Mouse (Mus musculus) neural tube, embryonic 11.5 days (tissue): ENCODE results near the gene Loxl4. TPM values are rescaled to one million over a fixed set of nuclear protein-coding genes. Genes with fewer than 3 reads are reported as not detected.

ENCODE experiments used
- ATAC-seq: fragments of 200-750 bp; cut with Nextera tagmentation; 2 replicates; pipeline ENCODE4 v1.8.0; 2017; ENCODE audit warnings: moderate number of reproducible peaks, mild to moderate bottlenecking, moderate TSS enrichment, moderate library complexity; ENCODE audit not compliant: insufficient read depth, low FRiP score, low TSS enrichment
- DNase-seq: peaks from one replicate; pipeline ENCODE4 v3.0.0-alpha.2; 2015; ENCODE audit warnings: low spot score
- H3K27ac ChIP-seq: fragments of 300-500 bp; sonication (generic); 2 replicates; pipeline ENCODE4 v1.5.1; 2014; ENCODE audit warnings: low read depth, mild to moderate bottlenecking, low read length
- H3K27me3 ChIP-seq: fragments of 300-500 bp; sonication (generic); 2 replicates; pipeline ENCODE4 v1.6.1; 2014; ENCODE audit warnings: mild to moderate bottlenecking, low read length, mixed read lengths; ENCODE audit not compliant: control insufficient read depth, insufficient read depth
- H3K36me3 ChIP-seq: fragments of 300-500 bp; sonication (generic); 2 replicates; pipeline ENCODE4 v1.6.1; 2014; ENCODE audit warnings: mild to moderate bottlenecking, low read length, moderate library complexity, mixed read lengths; ENCODE audit not compliant: control insufficient read depth, insufficient read depth
- H3K4me1 ChIP-seq: fragments of 300-500 bp; sonication (generic); 2 replicates; pipeline ENCODE4 v1.6.1; 2014; ENCODE audit warnings: low read length, mixed read lengths; ENCODE audit not compliant: control insufficient read depth, insufficient read depth
- H3K4me2 ChIP-seq: fragments of 300-500 bp; sonication (generic); 2 replicates; pipeline ENCODE4 v1.6.1; 2014; ENCODE audit warnings: low read depth, mild to moderate bottlenecking, moderate library complexity
- H3K4me3 ChIP-seq: fragments of 300-500 bp; sonication (generic); 2 replicates; pipeline ENCODE4 v1.5.1; 2014; ENCODE audit warnings: low read depth, low read length
- H3K9ac ChIP-seq: fragments of 300-500 bp; sonication (generic); 2 replicates; pipeline ENCODE4 v1.6.1; 2014; ENCODE audit warnings: mild to moderate bottlenecking, low read length
- H3K9me3 ChIP-seq: fragments of 300-500 bp; sonication (generic); 2 replicates; pipeline ENCODE4 v1.6.1; 2016; ENCODE audit warnings: low read length; ENCODE audit not compliant: control insufficient read depth
- WGBS: fragments of 180-500 bp; shearing (Covaris S2); extraction: QIAGEN DNeasy Blood & Tissue Kit; methylation state at CpG from one replicate; pipeline ENCODE4 v1.1.7; 2014; 5-methylcytosine and 5-hydroxymethylcytosine counted together
- polyA plus RNA-seq: library from polyadenylated mRNA; unstranded; fragments of >200 nt; fragmentation: Nextera tagmentation; extraction: Ambion mirVana; gene quantifications from 2 replicates; pipeline ENCODE4 v1.2.1, GENCODE M21; 2014

The Loxl4 gene
- polyA plus RNA-seq, 1 experiment from 2014 or later, result 0.46 TPM

DNA sequence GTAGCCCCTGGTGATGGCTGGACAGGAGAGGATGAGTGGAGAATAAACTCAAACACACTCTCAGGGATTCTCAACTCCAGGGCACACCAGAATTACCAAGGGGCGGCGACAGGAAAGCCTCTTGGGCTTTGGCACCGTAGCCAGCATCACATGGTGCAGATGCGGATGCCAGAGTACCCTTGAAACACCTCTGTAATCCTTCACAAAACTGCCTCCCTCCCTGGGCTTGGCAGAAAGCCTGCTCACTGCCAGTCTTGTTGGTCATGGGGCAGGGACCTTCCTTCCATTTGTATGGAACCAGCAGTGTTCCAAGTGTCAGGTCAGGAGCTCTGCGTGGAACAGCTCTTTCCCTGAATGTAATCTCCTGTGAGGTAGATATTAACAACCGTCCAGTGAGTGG is 15.5 kb upstream of the Loxl4 start:
- no peaks in the 10 kb centered on the region for H3K9me3 ChIP-seq
- ATAC-seq, result no peak
- no peak overlapping the region for H3K9ac ChIP-seq
- no peaks in the 10 kb centered on the region for H3K27me3 ChIP-seq
- H3K27ac ChIP-seq, result no peak overlapping the region
- no peaks in the 10 kb centered on the region for H3K36me3 ChIP-seq
- no peak overlapping the region for H3K4me2 ChIP-seq
- WGBS, result 92% methylated on average over 6 of the region's 6 CpGs
- peak; percentile 5 for DNase-seq
- H3K4me1 ChIP-seq, result no peaks in the 10 kb centered on the region
- no peak overlapping the region for H3K4me3 ChIP-seq

GRCm38 (mm10) chr19:42613647-42614225 is 1.1 kb upstream of the Loxl4 start:
- ATAC-seq (no peak), DNase-seq (no peak)
- no peaks in the 10 kb centered on the region for H3K9me3 ChIP-seq
- H3K4me3 ChIP-seq, result no peak overlapping the region
- H3K4me2 ChIP-seq, result no peak overlapping the region
- no peaks in the 10 kb centered on the region for H3K36me3 ChIP-seq
- 79% methylated on average over 7 of the region's 7 CpGs for WGBS
- H3K27me3 ChIP-seq, result peaks cover 15% of the 10 kb centered on the region
- H3K4me1 ChIP-seq, result 0 out of 2 replicates have a peak, but pooled peaks cover 6% of the 10 kb centered on the region
- H3K27ac ChIP-seq, result no peak overlapping the region
- H3K9ac ChIP-seq, result no peak overlapping the region

DNA sequence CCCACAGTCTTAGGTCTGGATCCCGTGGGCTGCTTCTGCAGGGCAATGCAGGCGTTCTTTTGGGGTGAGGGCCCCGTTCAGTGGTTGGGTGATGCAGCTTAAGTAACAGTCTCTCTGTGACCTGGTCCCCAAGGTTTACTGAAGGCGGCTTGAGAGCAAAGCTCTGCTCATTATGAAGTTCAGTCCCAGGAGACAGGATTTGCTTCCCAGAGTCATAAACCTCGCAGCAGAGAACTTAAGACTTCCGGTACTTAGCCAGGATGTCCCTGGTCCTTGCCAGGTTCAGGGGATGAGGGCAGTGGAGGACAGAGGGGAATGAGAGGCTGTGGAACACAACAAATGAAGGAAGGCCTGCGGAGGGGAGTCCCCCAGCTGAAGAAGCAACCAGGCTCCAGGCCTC is 503 bp upstream of the Loxl4 start:
- Histone ChIP-seq H3K4me2 (peak overlapping the region; percentile 52), H3K4me3 (peak overlapping the region; percentile 33), H3K27ac (no peak overlapping the region), H3K9me3 (no peaks in the 10 kb centered on the region), H3K36me3 (no peaks in the 10 kb centered on the region), H3K27me3 (peaks cover 15% of the 10 kb centered on the region), H3K4me1 (0 out of 2 replicates have a peak, but pooled peaks cover 6% of the 10 kb centered on the region), H3K9ac (no peak overlapping the region)
- 23% methylated on average over 7 of the region's 7 CpGs for WGBS
- DNase-seq, result no peak
- ATAC-seq, result no peak

DNA sequence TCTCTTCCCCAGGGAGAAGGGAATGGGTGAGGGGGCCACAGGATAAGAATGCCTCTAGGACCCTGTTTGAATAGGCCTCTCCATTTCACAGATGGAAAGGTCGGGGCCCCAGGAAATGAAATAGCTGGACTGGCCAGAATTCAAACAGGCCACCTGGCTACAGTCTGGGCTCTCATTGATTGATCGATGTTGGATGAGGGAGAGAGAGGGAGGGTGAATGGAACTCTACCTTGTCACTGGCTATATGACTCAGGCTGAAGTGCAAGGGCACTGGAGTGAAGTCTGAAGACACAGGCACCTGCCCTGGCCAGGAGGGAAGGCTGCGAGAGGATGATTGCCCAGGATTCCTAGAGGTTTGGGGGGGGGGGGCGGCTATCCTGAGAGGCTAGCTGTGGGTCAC is 867 bp downstream of the Loxl4 start:
- Histone ChIP-seq H3K4me1 (0 out of 2 replicates have a peak, but pooled peaks cover 6% of the 10 kb centered on the region), H3K27ac (no peak overlapping the region), H3K4me2 (no peak overlapping the region), H3K9me3 (no peaks in the 10 kb centered on the region), H3K27me3 (peaks cover 15% of the 10 kb centered on the region), H3K36me3 (no peaks in the 10 kb centered on the region), H3K9ac (no peak overlapping the region), H3K4me3 (no peak overlapping the region)
- WGBS, result 75% methylated on average over 4 of the region's 4 CpGs
- ATAC-seq (no peak), DNase-seq (no peak)

- Histone ChIP-seq H3K4me1 (0 out of 2 replicates have a peak, but pooled peaks cover 6% of the 10 kb centered on the region), H3K4me2 (no peak overlapping the region), H3K9ac (no peak overlapping the region), H3K9me3 (no peaks in the 10 kb centered on the region), H3K4me3 (no peak overlapping the region), H3K27ac (no peak overlapping the region), H3K36me3 (no peaks in the 10 kb centered on the region), H3K27me3 (peaks cover 15% of the 10 kb centered on the region)
- no peak for ATAC-seq
- WGBS, result 93% methylated on average over 3 of the region's 3 CpGs
- no peak for DNase-seq
Observed at GRCm38 (mm10) chr19:42609716-42610115, 2.9 kb downstream of the Loxl4 start.

DNA sequence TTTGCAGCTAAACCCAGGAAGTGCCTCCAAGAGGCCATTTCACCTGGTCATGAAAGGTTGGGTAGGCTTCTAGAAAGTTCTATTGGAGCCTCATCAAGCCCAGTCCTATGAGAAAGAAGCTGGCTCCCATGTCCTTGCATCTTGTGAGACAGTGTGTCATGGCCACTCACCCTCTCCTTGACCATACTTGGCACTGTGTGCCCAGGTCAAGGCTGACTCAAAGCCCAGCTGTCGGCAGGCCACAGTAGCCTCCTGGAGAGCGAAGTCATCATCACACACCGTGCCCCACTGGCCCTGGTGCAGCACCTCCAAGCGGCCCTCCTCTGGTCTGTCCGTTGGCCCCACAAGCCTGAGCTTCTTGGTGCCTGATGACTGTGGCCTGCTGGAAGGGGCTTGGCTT is 4.5 kb downstream of the Loxl4 start:
- 97% methylated on average over 5 of the region's 5 CpGs for WGBS

DNA sequence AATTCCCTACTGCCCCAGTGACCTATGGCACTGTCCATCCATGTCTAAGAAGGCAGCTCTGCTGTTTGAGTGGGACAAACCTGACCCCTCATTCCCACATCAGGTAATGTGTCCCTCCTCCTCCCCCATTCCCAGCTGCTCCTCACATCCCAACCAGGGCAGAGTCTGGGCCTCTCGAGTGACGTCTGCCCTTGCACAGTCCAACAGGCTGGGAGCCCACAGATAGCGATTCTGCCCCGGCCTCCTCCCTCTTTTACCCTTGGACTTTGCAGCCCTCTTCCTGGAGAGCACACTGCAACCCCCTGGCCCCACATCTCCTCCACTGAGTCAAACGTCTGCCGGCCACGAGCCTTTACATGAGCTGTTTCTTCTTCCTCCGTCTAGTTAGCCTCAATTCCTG is 10.0 kb downstream of the Loxl4 start:
- Histone ChIP-seq H3K27me3 (no peaks in the 10 kb centered on the region), H3K36me3 (no peaks in the 10 kb centered on the region), H3K4me3 (no peak overlapping the region), H3K9me3 (no peaks in the 10 kb centered on the region), H3K27ac (no peak overlapping the region), H3K4me2 (no peak overlapping the region), H3K9ac (no peak overlapping the region), H3K4me1 (no peaks in the 10 kb centered on the region)
- WGBS, result 85% methylated on average over 8 of the region's 8 CpGs
- DNase-seq, result no peak
- ATAC-seq, result no peak

More for the DNA sequence above, 4.5 kb downstream of the Loxl4 start:
- no peaks in the 10 kb centered on the region for H3K36me3 ChIP-seq
- 0 out of 2 replicates have a peak, but pooled peaks cover 6% of the 10 kb centered on the region for H3K4me1 ChIP-seq
- no peak for DNase-seq
- no peaks in the 10 kb centered on the region for H3K9me3 ChIP-seq
- H3K9ac ChIP-seq, result no peak overlapping the region
- H3K27ac ChIP-seq, result no peak overlapping the region
- no peak overlapping the region for H3K4me3 ChIP-seq
- peaks cover 12% of the 10 kb centered on the region for H3K27me3 ChIP-seq
- no peak overlapping the region for H3K4me2 ChIP-seq
- no peak for ATAC-seq

- no peaks in the 10 kb centered on the region for H3K4me1 ChIP-seq
- H3K4me3 ChIP-seq, result no peak overlapping the region
- no peak overlapping the region for H3K4me2 ChIP-seq
- WGBS, result 69% methylated on average over 8 of the region's 8 CpGs
- ATAC-seq (no peak), DNase-seq (no peak)
- H3K27me3 ChIP-seq, result no peaks in the 10 kb centered on the region
- no peaks in the 10 kb centered on the region for H3K9me3 ChIP-seq
- no peak overlapping the region for H3K9ac ChIP-seq
- no peak overlapping the region for H3K27ac ChIP-seq
- H3K36me3 ChIP-seq, result no peaks in the 10 kb centered on the region
Observed at GRCm38 (mm10) chr19:42602041-42602440, 10.6 kb downstream of the Loxl4 start.

- H3K9ac ChIP-seq, result no peak overlapping the region
- WGBS, result 78% methylated on average over 2 of the region's 2 CpGs
- no peaks in the 10 kb centered on the region for H3K4me1 ChIP-seq
- no peak overlapping the region for H3K27ac ChIP-seq
- H3K36me3 ChIP-seq, result no peaks in the 10 kb centered on the region
- ATAC-seq (no peak), DNase-seq (no peak)
- H3K9me3 ChIP-seq, result no peaks in the 10 kb centered on the region
- no peak overlapping the region for H3K4me2 ChIP-seq
- H3K4me3 ChIP-seq, result no peak overlapping the region
- H3K27me3 ChIP-seq, result no peaks in the 10 kb centered on the region
Observed at GRCm38 (mm10) chr19:42601445-42601844, 11.2 kb downstream of the Loxl4 start.
